Mouse (Mus musculus) heart, embryonic 13.5 days (tissue): ENCODE results near the gene Atg4b. TPM values are rescaled to one million over a fixed set of nuclear protein-coding genes. Genes with fewer than 3 reads are reported as not detected.

Experiments used
- ATAC-seq: fragments of 200-750 bp; cut with Nextera tagmentation; 2 replicates; pipeline ENCODE4 v1.8.0; 2017; ENCODE audit warnings: moderate TSS enrichment; ENCODE audit not compliant: insufficient number of reproducible peaks, low FRiP score, low TSS enrichment; ENCODE audit errors: extremely low read depth
- H3K27ac ChIP-seq: fragments of 300-500 bp; sonication (generic); replicated peaks from 2 replicates; pipeline ENCODE4 v1.5.1; 2015; ENCODE audit warnings: moderate library complexity, mild to moderate bottlenecking, inconsistent platforms
- H3K27me3 ChIP-seq: fragments of 300-500 bp; sonication (generic); replicated peaks from 2 replicates; pipeline ENCODE4 v1.6.1; 2015; ENCODE audit warnings: mild to moderate bottlenecking, inconsistent platforms
- H3K36me3 ChIP-seq: fragments of 300-500 bp; sonication (generic); 2 replicates; pipeline ENCODE4 v1.6.1; 2015; ENCODE audit warnings: mild to moderate bottlenecking, inconsistent platforms
- H3K4me1 ChIP-seq: fragments of 300-500 bp; sonication (generic); 2 replicates; pipeline ENCODE4 v1.6.1; 2015; ENCODE audit warnings: inconsistent platforms
- H3K4me2 ChIP-seq: fragments of 300-500 bp; sonication (generic); 2 replicates; pipeline ENCODE4 v1.6.1; 2015; ENCODE audit warnings: inconsistent platforms, mild to moderate bottlenecking, moderate library complexity
- H3K4me3 ChIP-seq: fragments of 300-500 bp; sonication (generic); 2 replicates; pipeline ENCODE4 v1.5.1; 2015; ENCODE audit warnings: moderate library complexity, mild to moderate bottlenecking, inconsistent platforms
- H3K9ac ChIP-seq: fragments of 300-500 bp; sonication (generic); 2 replicates; pipeline ENCODE4 v1.6.1; 2015; ENCODE audit warnings: inconsistent platforms, mild to moderate bottlenecking, moderate library complexity
- H3K9me3 ChIP-seq: fragments of 300-500 bp; sonication (generic); 2 replicates; pipeline ENCODE4 v1.6.1; 2016; ENCODE audit warnings: inconsistent platforms
- WGBS: fragments of 180-500 bp; shearing (Covaris S2); methylation state at CpG from one replicate; pipeline ENCODE4 v1.1.7; 2015; ENCODE audit warnings: mixed read lengths; 5-methylcytosine and 5-hydroxymethylcytosine counted together
- polyA plus RNA-seq: library from polyadenylated mRNA; unstranded; fragments of >200 nt; fragmentation: Nextera tagmentation; extraction: Ambion mirVana; gene quantifications from 2 replicates; pipeline ENCODE4 v1.2.1, GENCODE M21; 2015

Gene Atg4b
- polyA plus RNA-seq, 1 experiment from 2014 or later = 51.0 TPM

DNA sequence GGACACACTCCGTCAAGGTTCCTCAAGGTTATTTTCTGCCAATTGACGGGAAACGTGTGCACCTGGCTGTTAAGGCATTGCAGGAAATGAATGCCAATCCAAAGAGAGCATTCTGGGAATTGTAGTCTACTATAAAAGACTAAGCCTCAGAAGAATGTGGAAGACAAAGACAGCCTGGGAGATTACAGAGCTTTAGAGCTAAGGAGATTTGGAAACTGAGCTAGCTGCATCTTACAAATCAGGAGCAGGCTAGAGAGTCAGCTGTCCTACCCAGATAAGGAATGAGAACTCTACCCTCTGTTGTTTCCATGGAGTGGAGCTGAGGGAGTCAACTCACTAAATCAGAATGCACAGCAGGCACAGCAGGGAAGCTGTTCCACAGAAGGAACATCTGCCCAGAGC, 19.4 kb upstream of the Atg4b start:
- WGBS = 10% methylated on average over 3 of the region's 3 CpGs

DNA sequence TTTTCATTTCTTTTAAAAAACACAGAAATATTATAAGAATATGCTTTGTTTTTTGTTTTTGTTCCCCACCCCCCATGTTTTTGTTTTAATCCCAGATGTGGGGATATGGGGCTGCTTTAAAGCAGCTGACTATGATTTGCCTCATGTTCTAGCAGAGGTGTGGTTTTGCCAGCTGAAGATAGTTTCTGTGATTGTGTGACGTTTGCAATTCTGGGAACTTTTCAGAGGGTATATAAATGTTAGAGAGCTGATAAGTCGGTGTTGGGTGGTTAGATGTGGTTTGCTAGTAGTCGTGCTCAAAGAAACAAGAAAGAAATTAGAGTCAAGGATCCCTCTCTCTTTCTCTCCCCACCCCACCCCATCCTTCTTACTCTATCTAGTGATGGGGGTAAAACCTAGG, 15.4 kb upstream of the Atg4b start:
- Histone ChIP-seq H3K27ac (no peak overlapping the region), H3K9me3 (no peaks in the 10 kb centered on the region), H3K9ac (no peak overlapping the region), H3K4me1 (peaks cover 29% of the 10 kb centered on the region), H3K36me3 (no peaks in the 10 kb centered on the region), H3K4me2 (no peak overlapping the region), H3K4me3 (no peak overlapping the region), H3K27me3 (no peaks in the 10 kb centered on the region)
- WGBS = 86% methylated on average over 3 of the region's 3 CpGs
- no peak for ATAC-seq

More for the DNA sequence above, 19.4 kb upstream of the Atg4b start:
- H3K4me1 ChIP-seq = peaks cover 19% of the 10 kb centered on the region
- H3K9ac ChIP-seq = no peak overlapping the region
- no peaks in the 10 kb centered on the region for H3K27me3 ChIP-seq
- H3K9me3 ChIP-seq = no peaks in the 10 kb centered on the region
- H3K36me3 ChIP-seq = no peaks in the 10 kb centered on the region
- H3K27ac ChIP-seq = peak overlapping the region; percentile 59
- peak overlapping the region; percentile 52 for H3K4me2 ChIP-seq
- peak overlapping the region; percentile 17; the same call in 1 of the 2 replicates for H3K4me3 ChIP-seq
- ATAC-seq = no peak

DNA sequence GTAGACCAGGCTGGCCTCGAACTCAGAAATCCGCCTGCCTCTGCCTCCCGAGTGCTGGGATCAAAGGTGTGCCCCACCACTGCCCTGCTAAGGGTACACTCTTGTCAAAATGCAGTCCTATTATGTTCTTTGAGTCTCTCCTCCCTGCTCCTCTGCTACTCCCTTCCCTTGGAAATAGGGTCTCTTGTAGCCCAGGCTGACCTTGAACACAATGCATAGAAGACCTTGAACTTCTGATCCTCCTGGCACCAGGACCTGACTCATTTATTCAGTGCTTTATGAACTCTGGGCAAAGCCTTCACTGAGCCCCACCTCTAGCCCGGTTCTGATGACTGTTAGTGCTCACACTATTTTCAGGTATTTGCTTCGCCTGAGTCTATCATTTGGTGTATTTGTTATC, 13.6 kb upstream of the Atg4b start:
- H3K36me3 ChIP-seq = no peaks in the 10 kb centered on the region
- WGBS = 92% methylated on average over 5 of the region's 5 CpGs
- no peak for ATAC-seq

DNA sequence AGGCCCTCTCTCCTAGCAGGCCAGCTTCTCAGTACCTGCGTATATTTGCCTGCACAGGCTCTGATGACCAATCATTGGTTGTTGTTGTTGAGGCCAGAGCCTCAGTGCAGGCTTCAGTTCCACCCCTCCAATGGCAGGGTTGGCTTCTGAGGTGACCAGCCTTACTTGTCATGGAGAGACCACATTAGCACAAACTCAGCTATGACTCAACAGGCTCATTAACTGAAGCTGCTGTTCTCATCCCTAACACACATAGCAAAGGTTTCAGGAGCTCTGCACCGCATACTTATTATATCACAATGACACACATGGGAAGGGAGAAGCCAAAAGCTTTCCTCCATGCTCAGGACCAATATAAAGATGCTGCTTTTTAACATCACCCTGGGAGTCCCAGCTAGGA, 10.6 kb upstream of the Atg4b start:
- no peaks in the 10 kb centered on the region for H3K9me3 ChIP-seq
- no peaks in the 10 kb centered on the region for H3K27me3 ChIP-seq
- H3K4me3 ChIP-seq = no peak overlapping the region
- no peak overlapping the region for H3K4me2 ChIP-seq
- ATAC-seq = no peak
- WGBS = 80% methylated on average over 2 of the region's 2 CpGs
- no peak overlapping the region for H3K27ac ChIP-seq
- H3K4me1 ChIP-seq = peaks cover 35% of the 10 kb centered on the region
- H3K36me3 ChIP-seq = 0 out of 2 replicates have a peak, but pooled peaks cover 17% of the 10 kb centered on the region
- H3K9ac ChIP-seq = no peak overlapping the region

More for the DNA sequence above, 13.6 kb upstream of the Atg4b start:
- Histone ChIP-seq H3K4me1 (peaks cover 30% of the 10 kb centered on the region), H3K27me3 (no peaks in the 10 kb centered on the region), H3K4me2 (no peak overlapping the region), H3K4me3 (no peak overlapping the region), H3K9ac (no peak overlapping the region), H3K27ac (no peak overlapping the region), H3K9me3 (no peaks in the 10 kb centered on the region)

DNA sequence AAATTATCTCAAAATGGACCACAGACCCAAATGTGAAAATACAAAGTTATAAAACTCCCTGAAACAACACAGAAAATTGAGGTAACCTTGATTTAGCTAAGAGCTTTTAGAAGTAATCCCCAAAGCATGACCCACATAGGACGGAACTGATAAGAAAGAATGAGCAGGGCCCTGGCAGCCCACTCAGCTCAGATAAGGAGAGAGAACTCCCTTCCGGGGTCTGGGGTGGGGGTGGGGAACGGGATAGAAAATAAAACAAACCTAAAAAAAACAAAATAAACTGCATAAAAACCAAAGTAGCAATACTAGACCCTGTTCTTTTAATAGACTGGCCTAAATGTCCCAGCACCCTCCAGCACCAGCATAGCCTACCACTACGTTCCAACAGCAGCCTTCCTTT, 9.3 kb upstream of the Atg4b start:
- Histone ChIP-seq H3K4me3 (no peak overlapping the region), H3K36me3 (0 out of 2 replicates have a peak, but pooled peaks cover 17% of the 10 kb centered on the region), H3K9ac (peak overlapping the region; percentile 28; the same call in 1 of the 2 replicates), H3K27ac (peak overlapping the region; percentile 70), H3K9me3 (no peaks in the 10 kb centered on the region), H3K4me1 (peaks cover 46% of the 10 kb centered on the region), H3K4me2 (peak overlapping the region; percentile 54), H3K27me3 (no peaks in the 10 kb centered on the region)
- no peak for ATAC-seq
- WGBS = 8% methylated on average over 4 of the region's 4 CpGs

DNA sequence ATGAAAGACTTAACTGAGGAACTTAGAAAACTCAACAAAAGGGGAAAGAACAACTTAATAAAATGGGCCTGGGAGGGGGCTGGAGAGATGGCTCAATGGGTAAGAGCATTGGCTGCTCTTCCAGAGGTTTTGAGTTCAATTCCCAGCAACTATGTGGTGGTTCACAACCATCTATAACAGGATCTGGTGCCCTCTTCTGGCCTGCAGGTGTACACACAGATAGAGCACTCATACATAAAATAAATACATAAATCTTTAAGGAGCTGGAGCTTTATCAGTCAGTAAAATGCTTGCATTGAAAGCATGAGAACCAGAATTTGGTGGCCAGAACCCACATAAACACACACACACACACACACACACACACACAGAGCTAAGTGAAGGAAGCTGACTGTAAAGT, 8.4 kb upstream of the Atg4b start:
- Histone ChIP-seq H3K9me3 (no peaks in the 10 kb centered on the region), H3K27me3 (no peaks in the 10 kb centered on the region), H3K36me3 (peaks cover 21% of the 10 kb centered on the region; the same call in 1 of the 2 replicates), H3K4me1 (peaks cover 39% of the 10 kb centered on the region), H3K9ac (no peak overlapping the region), H3K4me3 (no peak overlapping the region), H3K27ac (no peak overlapping the region), H3K4me2 (no peak overlapping the region)
- no peak for ATAC-seq

DNA sequence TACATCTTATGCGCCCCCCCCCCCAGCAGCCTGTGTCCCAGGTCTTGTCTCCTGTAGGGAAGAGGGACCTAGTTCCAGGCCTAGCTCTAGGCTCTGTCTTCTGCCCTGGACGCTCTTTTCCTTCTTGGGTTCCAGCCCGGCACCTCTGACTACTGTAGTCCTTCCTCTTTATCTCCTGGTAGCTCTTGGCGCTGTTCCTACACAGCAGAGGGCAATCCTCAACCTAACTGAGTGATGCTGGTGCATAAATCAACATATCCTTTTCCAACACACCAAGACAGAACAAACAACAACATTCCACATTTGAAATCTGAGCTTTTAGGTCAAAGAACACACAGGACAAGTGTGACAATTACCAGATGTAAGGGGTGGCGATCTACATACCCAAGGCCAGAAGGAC, 5.1 kb upstream of the Atg4b start:
- Histone ChIP-seq H3K9me3 (no peaks in the 10 kb centered on the region), H3K4me1 (peaks cover 30% of the 10 kb centered on the region), H3K4me3 (no peak overlapping the region), H3K36me3 (peaks cover 49% of the 10 kb centered on the region), H3K27ac (0 out of 2 replicates have a peak overlapping the region, but pooled peaks have one; percentile 8), H3K4me2 (no peak overlapping the region), H3K27me3 (no peaks in the 10 kb centered on the region), H3K9ac (0 out of 2 replicates have a peak overlapping the region, but pooled peaks have one; percentile 4)
- ATAC-seq = no peak
- 67% methylated on average over 5 of the region's 5 CpGs for WGBS

DNA sequence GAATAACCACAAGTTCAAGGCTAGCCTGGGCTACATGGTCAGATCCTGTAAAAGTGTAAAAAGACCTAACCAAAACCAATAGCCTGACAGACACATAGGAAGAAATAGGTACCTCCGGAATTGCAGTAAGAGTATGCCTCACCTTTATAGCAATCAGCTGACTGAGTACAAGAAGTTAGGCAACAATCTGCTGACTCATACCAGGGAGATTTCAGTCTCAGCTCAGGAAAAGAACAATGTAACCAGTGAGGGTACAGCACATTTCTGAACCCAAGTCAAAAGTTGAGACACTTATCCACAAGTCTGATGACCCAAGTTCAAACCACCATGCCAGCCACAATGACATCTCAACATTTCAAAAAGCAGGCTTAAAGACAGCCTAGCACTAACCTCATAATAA, 2.8 kb upstream of the Atg4b start:
- no peaks in the 10 kb centered on the region for H3K27me3 ChIP-seq
- H3K4me2 ChIP-seq = no peak overlapping the region
- H3K9ac ChIP-seq = no peak overlapping the region
- ATAC-seq = no peak
- H3K4me1 ChIP-seq = peaks cover 22% of the 10 kb centered on the region
- H3K4me3 ChIP-seq = no peak overlapping the region
- peaks cover 44% of the 10 kb centered on the region for H3K36me3 ChIP-seq
- H3K27ac ChIP-seq = no peak overlapping the region
- H3K9me3 ChIP-seq = no peaks in the 10 kb centered on the region
- 97% methylated on average over 1 of the region's 1 CpGs for WGBS

DNA sequence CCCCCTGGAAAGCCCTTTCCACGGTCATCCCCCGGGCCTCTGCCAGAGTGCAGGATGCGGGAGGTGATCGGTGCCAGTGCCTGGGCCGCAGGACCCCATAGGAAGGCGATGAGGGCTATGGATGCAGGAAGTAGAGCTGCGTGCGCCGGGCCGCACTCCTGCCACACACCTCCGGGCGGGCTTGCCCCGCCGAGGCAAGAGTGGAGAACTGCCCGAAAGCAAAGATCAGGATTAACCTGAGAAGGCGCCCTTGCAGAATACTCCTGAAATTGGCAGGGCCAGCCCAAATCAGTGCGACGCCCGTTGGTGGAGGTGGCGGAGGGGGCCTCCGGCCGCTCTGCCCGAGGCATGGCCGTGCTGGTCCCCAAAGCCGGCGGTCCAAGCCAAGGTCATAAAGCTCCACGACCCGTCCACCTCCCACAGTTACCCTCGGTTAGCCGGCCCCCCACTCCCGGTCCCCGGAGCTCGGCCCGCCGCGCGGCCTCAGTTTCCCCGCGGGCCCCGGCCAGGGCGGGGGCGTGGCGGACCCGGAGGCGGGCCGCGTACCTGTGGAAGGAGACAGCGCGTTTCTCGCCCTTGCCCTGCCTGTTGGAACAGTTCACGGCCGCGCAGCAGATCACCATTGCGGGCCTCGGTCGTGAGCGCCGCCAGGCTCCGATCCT, 2.7 kb downstream of the Atg4b start:
- peak overlapping the region; percentile 97 for H3K9ac ChIP-seq
- H3K4me2 ChIP-seq = peak overlapping the region; percentile 81
- H3K9me3 ChIP-seq = no peaks in the 10 kb centered on the region
- peak overlapping the region; percentile 90 for H3K27ac ChIP-seq
- peaks cover 17% of the 10 kb centered on the region for H3K36me3 ChIP-seq
- no peak for ATAC-seq
- peaks cover 35% of the 10 kb centered on the region for H3K4me1 ChIP-seq
- peak overlapping the region; percentile 91 for H3K4me3 ChIP-seq
- under 1% methylated on average over 59 of the region's 59 CpGs for WGBS
- no peaks in the 10 kb centered on the region for H3K27me3 ChIP-seq

DNA sequence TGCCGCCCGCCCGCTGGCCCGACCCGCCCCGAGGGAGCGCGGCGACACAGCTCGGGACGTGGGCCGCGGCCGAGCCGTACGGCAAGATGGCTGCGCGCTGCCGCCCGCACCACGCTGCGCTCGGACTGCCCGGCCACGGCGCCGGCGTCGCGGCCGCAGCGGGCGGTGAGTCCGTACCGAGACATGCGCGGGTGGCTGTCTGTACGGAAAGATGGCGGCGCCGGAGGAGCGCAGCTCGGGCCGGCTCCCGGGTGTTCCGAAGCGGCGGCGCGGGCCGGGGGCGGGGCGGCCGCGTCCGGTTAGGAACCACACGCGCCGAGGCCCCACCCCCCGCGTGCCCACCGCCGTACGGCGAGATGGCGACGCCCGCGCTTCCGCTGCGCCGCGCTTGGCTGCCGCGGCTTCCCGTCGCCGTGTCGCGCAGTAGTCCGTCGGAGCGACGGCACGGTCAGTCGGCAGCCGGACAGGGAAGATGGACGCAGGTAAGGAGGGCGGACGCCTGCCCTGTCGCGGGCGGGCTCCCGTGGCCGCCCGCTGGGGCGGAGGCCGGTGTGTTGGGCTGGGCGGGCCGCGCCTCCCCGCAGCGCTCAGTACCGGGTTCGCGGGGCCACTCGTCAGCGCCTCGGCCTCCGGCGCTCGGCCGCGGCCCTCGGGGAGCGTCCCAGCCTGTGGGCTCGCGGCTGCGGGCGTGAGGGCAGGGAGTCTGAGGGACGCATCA, 3.4 kb downstream of the Atg4b start, which contains the start of gene Thap4:
Thap4 (minus strand) TSS at position 292 of the 718 bp plus-strand sequence.
- Histone ChIP-seq H3K4me2 (peak within 1 kb of the TSS; percentile 81), H3K9me3 (no peaks in the 10 kb centered on the region), H3K4me3 (peak within 1 kb of the TSS; percentile 91), H3K36me3 (peaks cover 10% of the 10 kb centered on the region), H3K4me1 (peaks cover 35% of the 10 kb centered on the region), H3K9ac (peak within 1 kb of the TSS; percentile 97), H3K27me3 (no peaks in the 10 kb centered on the region), H3K27ac (peak within 1 kb of the TSS; percentile 90)
- peak; percentile 86 for ATAC-seq
- under 1% methylated on average over 115 of the region's 121 CpGs for WGBS

DNA sequence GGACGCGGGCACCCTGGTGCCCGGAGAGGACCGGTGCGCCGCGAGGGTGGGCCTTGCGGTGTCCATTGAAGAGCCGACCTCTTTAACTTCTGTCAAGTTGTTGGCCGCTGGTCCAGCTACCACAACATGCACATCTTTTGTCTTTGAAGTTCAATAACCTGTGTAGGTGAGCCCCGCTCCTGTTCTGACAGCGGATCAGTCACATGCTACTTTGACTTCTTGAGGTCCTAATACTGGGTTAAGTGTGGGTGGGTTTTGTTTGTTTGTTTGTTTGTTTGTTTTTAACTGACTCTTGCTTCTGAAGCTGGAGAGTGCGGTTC, 4.0 kb downstream of the Atg4b start:
- ATAC-seq = no peak
- H3K27me3 ChIP-seq = no peaks in the 10 kb centered on the region
- H3K4me2 ChIP-seq = peak overlapping the region; percentile 81
- H3K9ac ChIP-seq = peak overlapping the region; percentile 97
- peak overlapping the region; percentile 91 for H3K4me3 ChIP-seq
- no peaks in the 10 kb centered on the region for H3K9me3 ChIP-seq
- WGBS = under 1% methylated on average over 13 of the region's 13 CpGs
- peaks cover 4% of the 10 kb centered on the region for H3K36me3 ChIP-seq
- peak overlapping the region; percentile 90 for H3K27ac ChIP-seq
- peaks cover 35% of the 10 kb centered on the region for H3K4me1 ChIP-seq
